Mouse (Mus musculus) E14TG2a.4 (cell line): ENCODE measurements around the gene Poldip2.

Experiments
- CTCF ChIP-seq: conservative IDR thresholded peaks from 2 replicates; pipeline ENCODE4 v1.5.1; 2014; ENCODE audit warnings: low read length
- NANOG ChIP-seq: IDR thresholded peaks from 2 replicates; pipeline ENCODE4 v1.6.1; 2014; ENCODE audit warnings: borderline replicate concordance, low read length, mixed read lengths

GRCm38 (mm10) chr11:78465116-78465515 lies 46.9 kb upstream of the Poldip2 start:
- no peak for TF ChIP-seq CTCF
- no peak for TF ChIP-seq NANOG
